Mouse (Mus musculus): ENCODE results near the gene Ankrd28. TPM values are rescaled to one million over a fixed set of nuclear protein-coding genes. Genes with fewer than 3 reads are reported as not detected.

Gene Ankrd28
- polyA plus RNA-seq, 1 experiment from 2014 or later: 9.1 TPM

DNA sequence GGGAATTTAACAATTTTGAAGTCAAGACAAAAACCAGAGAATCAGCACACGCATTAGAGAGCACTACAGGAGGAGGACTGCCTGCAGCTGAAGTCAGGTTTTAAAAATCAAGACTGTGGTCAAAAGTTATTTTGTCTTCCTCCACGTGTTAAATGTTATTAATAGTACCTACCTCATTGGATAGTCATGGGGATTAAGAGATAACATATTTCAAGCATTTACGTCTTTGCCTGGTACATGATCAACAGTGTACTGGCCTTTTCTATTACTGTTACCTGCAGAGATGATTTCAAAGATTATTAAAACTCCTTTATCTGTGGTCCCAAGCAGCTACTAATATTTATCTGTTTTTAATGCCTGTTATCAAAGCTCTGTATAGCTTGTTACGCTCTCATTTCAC lies 132.7 kb downstream of the Ankrd28 start:
- Histone ChIP-seq H3K4me1 (no peaks in the 10 kb centered on the region), H3K36me3 (peaks cover 43% of the 10 kb centered on the region), H3K4me3 (replicated peaks) (no peak overlapping the region), H3K9me3 (replicated peaks) (no peaks in the 10 kb centered on the region), H3K27ac (replicated peaks) (no peak overlapping the region), H3K27me3 (replicated peaks) (no peaks in the 10 kb centered on the region), H3K9ac (replicated peaks) (no peak overlapping the region), H3K4me2 (no peak overlapping the region)
- no peak for ATAC-seq (ENCODE audit: low FRiP score)
- WGBS: 95% methylated on average over 4 of the region's 4 CpGs

DNA sequence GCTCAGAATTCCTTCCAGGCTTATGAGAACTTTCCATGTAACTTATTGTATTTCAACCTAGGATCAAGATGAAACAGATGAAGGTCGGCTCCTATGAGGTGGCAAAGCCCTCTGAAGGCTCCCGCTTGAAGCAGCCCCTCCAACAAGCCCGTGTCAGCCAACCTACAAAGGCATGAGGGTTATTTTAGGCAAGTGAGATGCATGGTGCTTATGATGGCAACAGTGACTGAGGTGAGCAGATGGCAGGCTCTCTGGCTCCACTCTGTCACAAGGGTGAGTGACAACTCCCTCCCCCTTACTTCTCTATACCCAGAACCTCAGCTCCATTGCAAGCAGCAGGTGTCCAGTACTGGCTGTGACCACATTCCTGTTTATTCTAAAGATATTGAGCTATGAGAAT lies 133.1 kb downstream of the Ankrd28 start:
- peaks cover 39% of the 10 kb centered on the region for H3K36me3 ChIP-seq
- H3K4me1 ChIP-seq: no peaks in the 10 kb centered on the region
- no peak overlapping the region for H3K9ac ChIP-seq (replicated peaks)
- WGBS: 97% methylated on average over 3 of the region's 3 CpGs
- ATAC-seq (ENCODE audit: low FRiP score): no peak
- no peak overlapping the region for H3K4me3 ChIP-seq (replicated peaks)
- no peak overlapping the region for H3K27ac ChIP-seq (replicated peaks)
- H3K9me3 ChIP-seq (replicated peaks): no peaks in the 10 kb centered on the region
- H3K27me3 ChIP-seq (replicated peaks): no peaks in the 10 kb centered on the region
- H3K4me2 ChIP-seq: no peak overlapping the region

DNA sequence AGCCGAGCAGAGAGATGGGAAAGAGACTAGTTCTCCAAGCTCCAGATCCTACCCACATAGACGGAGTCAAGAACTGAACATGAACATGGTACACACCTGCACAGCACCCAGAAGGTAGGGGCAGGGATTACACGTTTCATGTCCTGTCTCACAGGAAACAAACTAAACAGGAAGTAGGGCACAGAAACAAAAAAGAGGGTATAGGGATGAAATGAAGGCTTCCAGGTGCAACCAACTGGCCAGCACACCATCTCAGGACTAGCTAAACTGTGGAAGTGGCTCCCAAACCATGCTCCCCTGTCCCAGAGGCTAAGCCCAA lies 133.5 kb downstream of the Ankrd28 start:
- ATAC-seq (ENCODE audit: low FRiP score): no peak
- 89% methylated on average over 3 of the region's 3 CpGs for WGBS

DNA sequence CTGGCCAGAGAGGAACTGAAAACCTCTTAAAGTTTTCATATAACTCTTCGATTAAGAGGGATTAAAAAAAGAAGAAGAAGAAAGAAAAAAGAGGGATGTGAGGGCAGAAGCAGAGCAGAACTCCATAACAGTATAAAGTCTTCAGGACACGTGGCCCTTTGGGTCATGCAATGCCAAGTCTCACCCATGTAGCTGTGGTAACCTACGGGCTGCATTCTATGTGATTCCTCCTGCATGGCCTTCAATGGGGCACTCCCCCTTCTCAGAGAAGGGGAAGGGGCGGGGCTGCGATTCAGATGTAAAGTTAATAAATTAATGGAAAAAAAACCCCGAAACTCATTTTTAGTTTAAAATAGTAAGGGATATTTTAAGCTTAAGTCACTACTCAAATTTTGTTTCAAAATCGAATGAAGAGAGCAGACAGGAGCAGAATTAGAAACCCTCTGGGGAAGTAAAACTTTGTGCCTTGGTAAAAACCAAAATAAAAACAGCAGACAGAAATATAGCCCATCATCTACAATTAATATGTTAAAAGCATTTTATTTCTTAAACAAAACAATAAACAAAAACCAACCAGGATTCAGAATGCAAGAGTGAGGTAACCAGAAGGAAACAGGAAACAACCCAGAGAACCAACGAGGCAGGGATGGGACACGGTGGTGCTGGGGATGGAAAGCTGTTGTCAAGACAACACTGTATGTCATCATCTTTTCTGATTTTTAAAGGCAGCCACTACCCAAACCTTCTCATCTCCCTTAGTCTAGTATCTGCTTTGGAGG lies 134.1 kb downstream of the Ankrd28 start:
- H3K4me2 ChIP-seq: no peak overlapping the region
- H3K27ac ChIP-seq (replicated peaks): no peak overlapping the region
- no peak for ATAC-seq (ENCODE audit: low FRiP score)
- H3K4me1 ChIP-seq: no peaks in the 10 kb centered on the region
- no peak overlapping the region for H3K9ac ChIP-seq (replicated peaks)
- H3K27me3 ChIP-seq (replicated peaks): no peaks in the 10 kb centered on the region
- no peaks in the 10 kb centered on the region for H3K9me3 ChIP-seq (replicated peaks)
- 92% methylated on average over 9 of the region's 9 CpGs for WGBS
- H3K4me3 ChIP-seq (replicated peaks): no peak overlapping the region
- H3K36me3 ChIP-seq: peaks cover 31% of the 10 kb centered on the region

More for the DNA sequence above, 133.5 kb downstream of the Ankrd28 start:
- no peaks in the 10 kb centered on the region for H3K9me3 ChIP-seq (replicated peaks)
- H3K4me1 ChIP-seq: no peaks in the 10 kb centered on the region
- H3K36me3 ChIP-seq: peaks cover 36% of the 10 kb centered on the region
- no peak overlapping the region for H3K27ac ChIP-seq (replicated peaks)
- H3K27me3 ChIP-seq (replicated peaks): no peaks in the 10 kb centered on the region
- no peak overlapping the region for H3K9ac ChIP-seq (replicated peaks)
- H3K4me2 ChIP-seq: no peak overlapping the region
- H3K4me3 ChIP-seq (replicated peaks): no peak overlapping the region

DNA sequence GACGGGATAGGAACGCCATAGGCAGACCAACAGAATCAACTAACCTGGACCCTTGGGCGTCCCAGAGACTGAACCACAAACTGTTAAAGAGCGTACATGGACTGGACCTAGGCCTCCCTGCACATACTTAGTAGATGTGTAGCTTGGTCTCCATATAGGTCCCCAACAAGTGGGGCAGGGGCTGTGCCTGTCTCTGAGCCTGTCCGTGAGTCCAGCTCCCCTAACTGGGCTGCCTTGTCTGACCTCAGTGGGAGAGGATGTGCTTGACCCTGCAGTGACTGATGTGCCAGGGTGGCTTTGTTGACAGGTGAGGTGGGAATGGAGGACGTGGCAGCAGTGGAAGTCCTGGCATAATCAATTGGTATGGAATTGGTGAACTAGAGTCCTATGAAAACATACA lies 137.9 kb downstream of the Ankrd28 start:
- Histone ChIP-seq H3K4me2 (no peak overlapping the region), H3K4me1 (no peaks in the 10 kb centered on the region), H3K27me3 (replicated peaks) (no peaks in the 10 kb centered on the region), H3K4me3 (replicated peaks) (no peak overlapping the region), H3K27ac (replicated peaks) (no peak overlapping the region), H3K9me3 (replicated peaks) (no peaks in the 10 kb centered on the region), H3K36me3 (peaks cover 9% of the 10 kb centered on the region), H3K9ac (replicated peaks) (no peak overlapping the region)
- ATAC-seq (ENCODE audit: low FRiP score): no peak
- 93% methylated on average over 6 of the region's 6 CpGs for WGBS

DNA sequence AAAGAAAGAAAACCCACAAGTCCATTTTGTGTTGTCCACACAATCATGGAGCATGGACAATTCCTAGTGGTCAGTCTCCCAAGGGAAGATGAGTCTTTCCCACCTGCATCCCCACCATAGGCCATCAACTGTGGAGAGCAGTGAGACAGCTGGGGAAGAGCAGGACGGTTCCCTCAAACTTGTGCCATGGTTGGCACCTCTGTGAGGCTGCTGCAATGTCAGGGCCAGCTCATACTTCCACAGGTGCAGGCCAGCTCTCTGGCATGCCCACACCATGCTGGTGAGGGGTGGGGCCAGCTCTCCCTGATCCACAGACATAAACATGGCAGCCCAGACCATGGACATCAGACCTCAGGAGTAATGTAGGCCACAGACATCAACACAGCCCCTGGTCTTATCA lies 144.2 kb downstream of the Ankrd28 start:
- no peak for ATAC-seq (ENCODE audit: low FRiP score)
- no peaks in the 10 kb centered on the region for H3K36me3 ChIP-seq
- no peaks in the 10 kb centered on the region for H3K27me3 ChIP-seq (replicated peaks)

DNA sequence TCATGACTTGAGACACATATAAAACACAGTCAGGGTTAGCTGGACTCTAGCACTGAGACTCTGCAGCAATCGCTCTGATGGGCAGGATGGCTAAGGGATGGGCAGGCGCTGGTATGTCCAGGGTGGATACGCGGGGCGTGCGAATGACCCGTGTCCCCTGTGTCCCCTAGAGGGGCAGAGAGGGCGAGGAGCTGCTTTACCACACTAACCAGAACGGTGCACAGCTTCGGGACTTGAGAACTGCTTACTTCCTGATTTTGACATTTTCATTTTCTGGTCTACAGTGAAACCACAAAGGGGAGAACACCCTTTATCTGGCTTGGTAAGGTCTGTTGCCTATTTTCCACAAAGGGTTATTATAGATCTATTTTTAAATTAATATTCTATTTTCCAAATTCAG lies 144.8 kb downstream of the Ankrd28 start:
- 87% methylated on average over 10 of the region's 10 CpGs for WGBS
- H3K27me3 ChIP-seq (replicated peaks): no peaks in the 10 kb centered on the region
- no peaks in the 10 kb centered on the region for H3K9me3 ChIP-seq (replicated peaks)
- H3K4me2 ChIP-seq: no peak overlapping the region
- no peak for ATAC-seq (ENCODE audit: low FRiP score)
- H3K4me3 ChIP-seq (replicated peaks): no peak overlapping the region
- no peaks in the 10 kb centered on the region for H3K4me1 ChIP-seq
- no peak overlapping the region for H3K9ac ChIP-seq (replicated peaks)
- no peaks in the 10 kb centered on the region for H3K36me3 ChIP-seq
- no peak overlapping the region for H3K27ac ChIP-seq (replicated peaks)

More for the DNA sequence above, 144.2 kb downstream of the Ankrd28 start:
- Histone ChIP-seq H3K4me1 (no peaks in the 10 kb centered on the region), H3K27ac (replicated peaks) (no peak overlapping the region), H3K9me3 (replicated peaks) (no peaks in the 10 kb centered on the region), H3K4me2 (no peak overlapping the region), H3K9ac (replicated peaks) (no peak overlapping the region), H3K4me3 (replicated peaks) (no peak overlapping the region)
- WGBS: 84% methylated on average over 1 of the region's 1 CpGs

DNA sequence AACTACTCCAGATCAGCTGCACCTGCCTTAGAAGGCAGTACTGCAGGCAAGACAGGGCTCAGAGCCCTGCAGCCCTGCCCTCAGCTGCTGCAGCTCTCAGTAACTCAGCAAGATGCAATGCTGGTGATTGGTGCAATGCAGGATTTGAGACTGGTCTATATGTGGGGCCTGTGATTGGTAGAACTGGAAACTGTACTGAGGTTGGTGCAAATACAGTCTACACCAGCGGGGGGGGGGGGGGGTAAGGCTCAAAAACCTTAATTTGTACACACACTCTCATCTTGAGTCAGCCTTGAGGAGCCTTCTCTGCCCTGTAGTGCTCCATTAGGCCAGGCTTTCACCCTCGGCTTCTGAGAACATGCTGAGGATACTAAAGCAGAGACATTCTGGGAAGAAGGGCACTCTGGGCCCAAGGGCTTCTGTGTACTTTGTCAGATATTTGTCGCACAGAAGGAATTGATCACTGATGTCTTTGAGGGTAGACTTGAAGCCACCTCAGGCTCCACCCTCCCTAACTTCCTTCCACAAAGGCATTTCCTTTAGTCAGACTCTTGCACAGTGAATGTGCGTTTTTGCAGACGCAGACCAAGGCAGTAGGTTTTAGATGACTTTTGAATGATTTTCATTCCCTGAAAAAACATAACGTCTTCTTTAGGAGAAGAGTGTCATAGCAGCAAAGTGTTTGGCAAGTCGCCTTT lies 146.0 kb downstream of the Ankrd28 start:
- Histone ChIP-seq H3K9me3 (replicated peaks) (no peaks in the 10 kb centered on the region), H3K27ac (replicated peaks) (no peak overlapping the region), H3K4me2 (no peak overlapping the region), H3K9ac (replicated peaks) (no peak overlapping the region), H3K27me3 (replicated peaks) (no peaks in the 10 kb centered on the region), H3K4me3 (replicated peaks) (no peak overlapping the region), H3K4me1 (no peaks in the 10 kb centered on the region), H3K36me3 (no peaks in the 10 kb centered on the region)
- ATAC-seq (ENCODE audit: low FRiP score): no peak
- 73% methylated on average over 7 of the region's 7 CpGs for WGBS

DNA sequence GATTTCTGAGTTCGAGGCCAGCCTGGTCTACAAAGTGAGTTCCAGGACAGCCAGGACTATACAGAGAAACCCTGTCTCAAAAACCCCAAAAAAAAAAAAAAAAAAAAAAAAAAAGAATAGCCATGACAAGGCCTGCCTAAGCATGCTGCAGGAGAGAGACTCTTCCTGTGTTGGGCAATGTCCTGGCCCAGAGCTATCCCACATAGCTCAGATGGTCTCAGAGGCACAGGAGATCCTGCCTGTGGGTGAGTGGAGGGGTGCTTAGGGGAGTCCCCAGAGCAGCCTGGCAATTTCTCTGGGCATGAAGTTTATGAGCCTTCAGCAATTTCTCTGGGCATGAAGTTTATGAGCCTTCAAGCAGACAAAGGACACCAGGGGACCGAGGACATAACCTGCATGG lies 146.8 kb downstream of the Ankrd28 start:
- H3K9ac ChIP-seq (replicated peaks): no peak overlapping the region
- no peak overlapping the region for H3K27ac ChIP-seq (replicated peaks)
- no peaks in the 10 kb centered on the region for H3K9me3 ChIP-seq (replicated peaks)
- no peak overlapping the region for H3K4me2 ChIP-seq
- WGBS: 75% methylated on average over 2 of the region's 2 CpGs
- no peaks in the 10 kb centered on the region for H3K36me3 ChIP-seq
- H3K4me3 ChIP-seq (replicated peaks): no peak overlapping the region
- no peaks in the 10 kb centered on the region for H3K27me3 ChIP-seq (replicated peaks)
- no peak for ATAC-seq (ENCODE audit: low FRiP score)
- H3K4me1 ChIP-seq: no peaks in the 10 kb centered on the region

DNA sequence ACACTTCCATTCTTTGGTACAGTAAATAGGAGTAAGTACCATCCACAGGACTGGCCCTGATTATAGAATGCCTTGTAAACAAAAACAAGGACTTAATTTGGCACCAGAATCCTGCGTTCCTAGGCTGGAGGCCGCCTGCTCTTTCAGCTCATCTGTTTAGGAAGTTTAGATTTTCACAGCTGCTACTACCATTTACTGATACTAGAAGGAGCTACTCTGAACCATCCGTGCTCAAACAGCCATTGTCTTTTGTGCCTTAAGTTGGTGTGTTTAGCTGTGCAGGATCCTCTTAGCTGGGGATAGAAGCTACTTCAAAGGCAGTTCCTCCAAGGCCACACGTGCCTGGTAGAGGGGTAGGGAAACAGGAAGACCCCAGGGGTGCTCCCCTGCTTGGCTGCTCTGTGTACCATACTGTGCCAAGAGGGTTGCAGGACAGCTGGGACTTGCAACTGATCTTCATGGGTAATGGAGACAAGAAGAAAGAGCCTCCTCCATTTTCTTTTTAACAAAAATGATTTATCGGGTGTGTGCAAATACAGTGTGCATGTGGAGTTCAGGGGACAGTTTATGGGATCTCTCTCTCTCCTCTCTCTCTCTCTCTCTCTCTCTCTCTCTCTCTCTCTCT lies 148.4 kb downstream of the Ankrd28 start:
- WGBS: 55% methylated on average over 5 of the region's 5 CpGs
- Histone ChIP-seq H3K27ac (replicated peaks) (peak overlapping the region; percentile 45; the same call in 1 of the 2 replicates), H3K27me3 (replicated peaks) (no peaks in the 10 kb centered on the region), H3K4me2 (no peak overlapping the region), H3K9me3 (replicated peaks) (no peaks in the 10 kb centered on the region), H3K9ac (replicated peaks) (no peak overlapping the region), H3K36me3 (no peaks in the 10 kb centered on the region), H3K4me1 (no peaks in the 10 kb centered on the region), H3K4me3 (replicated peaks) (no peak overlapping the region)
- no peak for ATAC-seq (ENCODE audit: low FRiP score)

DNA sequence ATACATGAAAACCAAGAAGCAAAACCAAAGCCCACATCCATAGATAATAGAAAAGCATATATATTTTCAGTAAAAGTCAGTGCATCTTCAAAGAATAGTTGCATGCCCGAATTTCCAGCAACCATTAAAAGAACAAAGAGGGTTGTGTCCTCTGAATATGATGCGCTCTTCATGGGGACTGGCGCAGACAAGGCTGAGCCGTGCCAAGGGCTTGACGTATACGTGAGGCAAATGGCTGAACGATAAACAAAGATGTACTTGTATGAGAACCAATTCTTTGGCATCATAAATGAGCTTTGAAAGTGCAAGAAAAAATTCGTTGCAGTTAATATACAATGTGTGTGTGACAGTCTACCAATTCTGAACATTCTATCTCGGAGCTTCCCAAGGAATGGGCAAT lies 149.2 kb downstream of the Ankrd28 start:
- no peaks in the 10 kb centered on the region for H3K4me1 ChIP-seq
- no peak overlapping the region for H3K27ac ChIP-seq (replicated peaks)
- no peak overlapping the region for H3K4me2 ChIP-seq
- H3K9me3 ChIP-seq (replicated peaks): no peaks in the 10 kb centered on the region
- no peak overlapping the region for H3K4me3 ChIP-seq (replicated peaks)
- H3K9ac ChIP-seq (replicated peaks): no peak overlapping the region
- H3K36me3 ChIP-seq: no peaks in the 10 kb centered on the region
- H3K27me3 ChIP-seq (replicated peaks): no peaks in the 10 kb centered on the region
- ATAC-seq (ENCODE audit: low FRiP score): no peak
- WGBS: 84% methylated on average over 9 of the region's 9 CpGs

DNA sequence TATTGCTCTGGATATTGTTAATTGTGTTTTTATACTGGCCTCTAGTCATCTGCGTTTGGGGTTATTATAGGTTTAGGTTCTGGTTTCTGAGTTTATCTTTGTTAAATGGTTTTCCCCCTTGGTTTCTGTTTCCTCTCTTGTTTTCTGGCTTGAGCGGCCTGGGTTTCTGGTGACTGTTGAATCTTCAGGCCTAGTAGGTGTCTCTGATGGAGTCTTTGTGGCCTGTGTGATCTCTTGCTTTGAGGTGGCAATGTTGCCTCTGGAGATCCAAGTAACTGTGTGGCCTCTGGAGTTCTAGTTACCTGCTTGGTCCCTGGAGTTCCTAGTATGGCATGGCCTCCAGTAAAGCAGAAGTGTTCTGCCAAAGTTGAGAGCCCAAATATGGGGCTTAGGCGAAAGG lies 149.8 kb downstream of the Ankrd28 start:
- H3K9ac ChIP-seq (replicated peaks): no peak overlapping the region
- H3K27me3 ChIP-seq (replicated peaks): no peaks in the 10 kb centered on the region
- no peak for ATAC-seq (ENCODE audit: low FRiP score)
- H3K36me3 ChIP-seq: no peaks in the 10 kb centered on the region
- WGBS: 92% methylated on average over 3 of the region's 3 CpGs
- H3K4me1 ChIP-seq: no peaks in the 10 kb centered on the region
- H3K27ac ChIP-seq (replicated peaks): no peak overlapping the region
- no peaks in the 10 kb centered on the region for H3K9me3 ChIP-seq (replicated peaks)
- H3K4me2 ChIP-seq: no peak overlapping the region
- H3K4me3 ChIP-seq (replicated peaks): no peak overlapping the region
